Mouse (Mus musculus) kidney, postnatal 0 days (tissue): Measurements from ENCODE around the gene Sept10. TPM values are rescaled to one million over a fixed set of nuclear protein-coding genes. Genes with fewer than 3 reads are reported as not detected.

Experiments used
- ATAC-seq: fragments of 200-750 bp; cut with Nextera tagmentation; replicated peaks from 2 replicates; pipeline ENCODE4 v1.8.0; 2017; ENCODE audit warnings: low read depth, moderate number of reproducible peaks, moderate TSS enrichment, moderate library complexity; ENCODE audit not compliant: low FRiP score
- DNase-seq: peaks from one replicate; pipeline ENCODE4 v3.0.0-alpha.2; 2016; ENCODE audit warnings: low spot score
- H3K27ac ChIP-seq: fragments of 300-500 bp; sonication (generic); 2 replicates; pipeline ENCODE4 v1.5.1; 2014; ENCODE audit warnings: mild to moderate bottlenecking
- H3K27me3 ChIP-seq: fragments of 300-500 bp; sonication (generic); 2 replicates; pipeline ENCODE4 v1.6.1; 2014; ENCODE audit warnings: low read length, mixed read lengths; ENCODE audit not compliant: insufficient read depth
- H3K36me3 ChIP-seq: fragments of 300-500 bp; sonication (generic); 2 replicates; pipeline ENCODE4 v1.6.1; 2014; ENCODE audit warnings: low read length, mixed read lengths; ENCODE audit not compliant: insufficient read depth
- H3K4me1 ChIP-seq: fragments of 300-500 bp; sonication (generic); replicated peaks from 2 replicates; pipeline ENCODE4 v1.6.1; 2014; ENCODE audit warnings: antibody characterized with exemption, low read length, mixed read lengths; ENCODE audit not compliant: insufficient read depth
- H3K4me2 ChIP-seq: fragments of 300-500 bp; sonication (generic); 2 replicates; pipeline ENCODE4 v1.6.1; 2014; ENCODE audit warnings: mild to moderate bottlenecking, low read length, moderate library complexity, mixed read lengths
- H3K4me3 ChIP-seq: fragments of 300-500 bp; sonication (generic); replicated peaks from 2 replicates; pipeline ENCODE4 v1.5.1; 2014; ENCODE audit warnings: low read depth, low read length
- H3K9ac ChIP-seq: fragments of 300-500 bp; sonication (generic); 2 replicates; pipeline ENCODE4 v1.6.1; 2014; ENCODE audit warnings: low read depth, low read length
- H3K9me3 ChIP-seq: fragments of 300-500 bp; sonication (generic); replicated peaks from 2 replicates; pipeline ENCODE4 v1.6.1; 2016; ENCODE audit warnings: low read length, inconsistent platforms, mixed read lengths
- CTCF ChIP-seq: IDR thresholded peaks from 2 replicates; pipeline ENCODE4 v1.5.1; 2016; ENCODE audit warnings: antibody characterized with exemption, low read depth, mild to moderate bottlenecking, moderate library complexity
- WGBS: fragments of 180-500 bp; shearing (Covaris S2); extraction: QIAGEN DNeasy Blood & Tissue Kit; methylation state at CpG from one replicate; pipeline ENCODE4 v1.1.7; 2014; 5-methylcytosine and 5-hydroxymethylcytosine counted together
- polyA plus RNA-seq: library from polyadenylated mRNA; unstranded; fragments of >200 nt; fragmentation: Nextera tagmentation; extraction: Ambion mirVana; gene quantifications from 2 replicates; pipeline ENCODE4 v1.2.1, GENCODE M21; 2015

The Sept10 gene
- polyA plus RNA-seq, 1 experiment from 2014 or later, result 62.7 TPM

- peak overlapping the region; percentile 94; the same call in 1 of the 2 replicates for H3K27ac ChIP-seq
- H3K9ac ChIP-seq, result peak overlapping the region; percentile 93
- H3K36me3 ChIP-seq, result no peaks in the 10 kb centered on the region
- 0 out of 2 replicates have a peak, but pooled peaks cover 12% of the 10 kb centered on the region for H3K4me1 ChIP-seq
- H3K4me3 ChIP-seq, result peak overlapping the region; percentile 82
- WGBS, result 2% methylated on average over 48 of the region's 49 CpGs
- ATAC-seq (no peak; the same call in 1 of the 2 replicates), DNase-seq (peak; percentile 37)
- H3K9me3 ChIP-seq, result no peaks in the 10 kb centered on the region
- 0 out of 2 replicates have a peak, but pooled peaks have one; percentile 4 for TF ChIP-seq CTCF
- H3K27me3 ChIP-seq, result no peaks in the 10 kb centered on the region
- H3K4me2 ChIP-seq, result peak overlapping the region; percentile 78
Observed at GRCm38 (mm10) chr10:59222271-59223101, 839 bp upstream of the Sept10 start.

GRCm38 (mm10) chr10:59220824-59221472, 699 bp downstream of the Sept10 start:
- 0 out of 2 replicates have a peak, but pooled peaks cover 12% of the 10 kb centered on the region for H3K4me1 ChIP-seq
- TF ChIP-seq CTCF, result no peak
- no peaks in the 10 kb centered on the region for H3K27me3 ChIP-seq
- H3K4me2 ChIP-seq, result peak overlapping the region; percentile 78
- H3K9me3 ChIP-seq, result no peaks in the 10 kb centered on the region
- H3K36me3 ChIP-seq, result no peaks in the 10 kb centered on the region
- peak overlapping the region; percentile 94 for H3K27ac ChIP-seq
- WGBS, result 1% methylated on average over 38 of the region's 39 CpGs
- ATAC-seq, result no peak
- peak overlapping the region; percentile 82 for H3K4me3 ChIP-seq
- H3K9ac ChIP-seq, result peak overlapping the region; percentile 93
- peak; percentile 65 for DNase-seq

- no peaks in the 10 kb centered on the region for H3K36me3 ChIP-seq
- no peak for TF ChIP-seq CTCF
- no peak overlapping the region for H3K27ac ChIP-seq
- DNase-seq (no peak), ATAC-seq (no peak)
- H3K4me1 ChIP-seq, result no peaks in the 10 kb centered on the region
- no peaks in the 10 kb centered on the region for H3K27me3 ChIP-seq
- no peak overlapping the region for H3K4me2 ChIP-seq
- H3K4me3 ChIP-seq, result no peak overlapping the region
- H3K9ac ChIP-seq, result no peak overlapping the region
- H3K9me3 ChIP-seq, result no peaks in the 10 kb centered on the region
Observed at GRCm38 (mm10) chr10:59200011-59200410, 21.6 kb downstream of the Sept10 start.

GRCm38 (mm10) chr10:59196763-59197162, 24.9 kb downstream of the Sept10 start:
- no peak overlapping the region for H3K27ac ChIP-seq
- no peak overlapping the region for H3K9ac ChIP-seq
- DNase-seq, result no peak
- H3K9me3 ChIP-seq, result no peaks in the 10 kb centered on the region
- 86% methylated on average over 3 of the region's 3 CpGs for WGBS
- ATAC-seq, result 0 out of 2 replicates have a peak, but pooled peaks have one; percentile 21
- no peaks in the 10 kb centered on the region for H3K36me3 ChIP-seq
- no peaks in the 10 kb centered on the region for H3K4me1 ChIP-seq
- H3K4me2 ChIP-seq, result no peak overlapping the region
- no peak overlapping the region for H3K4me3 ChIP-seq
- TF ChIP-seq CTCF, result no peak
- no peaks in the 10 kb centered on the region for H3K27me3 ChIP-seq

- TF ChIP-seq CTCF, result no peak
- no peaks in the 10 kb centered on the region for H3K27me3 ChIP-seq
- H3K9me3 ChIP-seq, result no peaks in the 10 kb centered on the region
- H3K4me2 ChIP-seq, result no peak overlapping the region
- no peak for DNase-seq
- no peak overlapping the region for H3K4me3 ChIP-seq
- H3K36me3 ChIP-seq, result no peaks in the 10 kb centered on the region
- no peaks in the 10 kb centered on the region for H3K4me1 ChIP-seq
- no peak overlapping the region for H3K9ac ChIP-seq
- no peak for ATAC-seq
- 46% methylated on average over 5 of the region's 5 CpGs for WGBS
- H3K27ac ChIP-seq, result no peak overlapping the region
Observed at GRCm38 (mm10) chr10:59194891-59195290, 26.8 kb downstream of the Sept10 start.

- 68% methylated on average over 3 of the region's 3 CpGs for WGBS
- Histone ChIP-seq H3K9ac (no peak overlapping the region), H3K27me3 (no peaks in the 10 kb centered on the region), H3K4me2 (no peak overlapping the region), H3K9me3 (no peaks in the 10 kb centered on the region), H3K27ac (no peak overlapping the region), H3K4me1 (no peaks in the 10 kb centered on the region), H3K36me3 (0 out of 2 replicates have a peak, but pooled peaks cover 5% of the 10 kb centered on the region), H3K4me3 (no peak overlapping the region)
- DNase-seq, result no peak
- no peak for ATAC-seq
- no peak for TF ChIP-seq CTCF
Observed at GRCm38 (mm10) chr10:59182306-59182705, 39.3 kb downstream of the Sept10 start.
